Mouse (Mus musculus): ENCODE data around the gene Rhebl1. TPM values are rescaled to one million over a fixed set of nuclear protein-coding genes. Genes with fewer than 3 reads are reported as not detected.

Gene Rhebl1
- polyA plus RNA-seq, 1 experiment, result 24.6 TPM

- no peak for DNase-seq (ENCODE audit: low read depth)
- no peak for TF ChIP-seq CTCF (IDR thresholded peaks at IDR 0.05; ENCODE audit: borderline replicate concordance, extremely low read depth, insufficient read depth, insufficient read length)
- TF ChIP-seq POLR2A (IDR thresholded peaks at IDR 0.05; ENCODE audit: borderline replicate concordance, extremely low read depth, insufficient read depth, insufficient read length, poor library complexity, severe bottlenecking), result no peak
Measured at GRCm38 (mm10) chr15:98891198-98891742, 3.1 kb downstream of the Rhebl1 start.

DNA sequence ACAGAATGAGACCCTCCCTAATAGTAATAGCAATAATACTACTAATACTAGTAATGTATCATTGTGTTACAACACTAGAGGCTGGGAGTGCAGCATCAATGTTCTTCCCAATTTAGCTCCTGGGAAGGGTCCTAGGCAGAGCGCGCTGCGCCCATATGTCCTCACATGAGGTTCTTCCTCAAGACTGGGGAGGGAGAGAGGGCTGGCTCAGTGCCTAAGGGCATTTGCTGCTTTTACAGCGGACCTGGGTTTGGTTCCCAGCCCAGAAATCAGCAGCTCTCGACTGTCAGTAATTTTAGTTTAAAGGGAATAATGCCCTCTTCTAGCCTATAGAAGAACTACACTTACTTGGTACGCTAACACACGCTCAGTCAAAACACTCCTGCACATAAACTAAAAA, 6.8 kb downstream of the Rhebl1 start:
- TF ChIP-seq POLR2A (IDR thresholded peaks at IDR 0.05; ENCODE audit: borderline replicate concordance, extremely low read depth, insufficient read depth, insufficient read length, poor library complexity, severe bottlenecking), result no peak
- TF ChIP-seq CTCF (IDR thresholded peaks at IDR 0.05; ENCODE audit: borderline replicate concordance, extremely low read depth, insufficient read depth, insufficient read length), result no peak
- no peak for DNase-seq (ENCODE audit: low read depth)

DNA sequence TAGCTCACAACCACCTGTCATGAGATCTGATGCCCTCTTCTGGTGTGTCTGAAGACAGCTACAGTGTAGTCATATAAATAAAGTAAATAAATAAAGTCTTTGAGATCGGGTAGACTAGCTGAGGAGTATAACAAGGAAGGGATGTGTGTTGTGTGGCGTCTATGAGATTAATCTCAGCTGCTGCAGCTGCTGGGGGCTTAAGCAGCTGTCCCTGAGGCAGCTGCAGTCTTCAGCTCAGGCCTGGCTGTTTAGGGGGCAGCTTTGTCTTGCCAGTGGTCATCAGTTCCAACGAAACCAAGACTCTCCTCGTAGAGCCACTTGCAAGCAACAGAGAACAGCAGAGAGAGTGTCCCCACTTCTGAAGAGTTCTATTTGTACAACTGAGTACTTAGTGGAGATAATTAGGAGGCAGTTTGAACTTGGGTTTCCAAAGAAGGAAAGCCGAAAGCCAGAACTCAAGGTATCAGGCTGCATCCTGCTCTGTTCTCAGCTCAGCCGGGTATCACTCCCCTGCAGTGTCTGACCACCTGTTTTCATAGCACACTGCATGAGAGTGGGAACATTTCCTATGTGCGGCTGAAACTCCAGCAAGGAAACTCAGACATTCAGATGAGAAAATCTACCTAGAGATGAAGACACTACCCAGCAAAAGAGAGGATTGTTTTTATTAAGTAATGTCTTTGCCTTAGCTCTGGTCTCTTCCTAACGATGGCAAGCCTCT, 7.5 kb downstream of the Rhebl1 start:
- DNase-seq (ENCODE audit: low read depth), result no peak
- TF ChIP-seq POLR2A (IDR thresholded peaks at IDR 0.05; ENCODE audit: borderline replicate concordance, extremely low read depth, insufficient read depth, insufficient read length, poor library complexity, severe bottlenecking) (no peak), CTCF (IDR thresholded peaks at IDR 0.05; ENCODE audit: borderline replicate concordance, extremely low read depth, insufficient read depth, insufficient read length) (no peak)

GRCm38 (mm10) chr15:98884106-98884505, 10.2 kb downstream of the Rhebl1 start:
- no peak for TF ChIP-seq POLR2A (IDR thresholded peaks at IDR 0.05; ENCODE audit: borderline replicate concordance, extremely low read depth, insufficient read depth, insufficient read length, poor library complexity, severe bottlenecking)
- no peak for TF ChIP-seq CTCF (IDR thresholded peaks at IDR 0.05; ENCODE audit: borderline replicate concordance, extremely low read depth, insufficient read depth, insufficient read length)
- DNase-seq (ENCODE audit: low read depth), result no peak

GRCm38 (mm10) chr15:98883661-98884060, 10.7 kb downstream of the Rhebl1 start:
- no peak for DNase-seq (ENCODE audit: low read depth)
- no peak for TF ChIP-seq CTCF (IDR thresholded peaks at IDR 0.05; ENCODE audit: borderline replicate concordance, extremely low read depth, insufficient read depth, insufficient read length)
- no peak for TF ChIP-seq POLR2A (IDR thresholded peaks at IDR 0.05; ENCODE audit: borderline replicate concordance, extremely low read depth, insufficient read depth, insufficient read length, poor library complexity, severe bottlenecking)

- no peak for DNase-seq (ENCODE audit: low read depth)
- TF ChIP-seq POLR2A (IDR thresholded peaks at IDR 0.05; ENCODE audit: borderline replicate concordance, extremely low read depth, insufficient read depth, insufficient read length, poor library complexity, severe bottlenecking), result no peak
- no peak for TF ChIP-seq CTCF (IDR thresholded peaks at IDR 0.05; ENCODE audit: borderline replicate concordance, extremely low read depth, insufficient read depth, insufficient read length)
Measured at GRCm38 (mm10) chr15:98881656-98882008, 12.7 kb downstream of the Rhebl1 start.

- peak; percentile 99 for DNase-seq (ENCODE audit: low read depth)
- peak; percentile 0; the same call in 1 of the 2 replicates for TF ChIP-seq CTCF (IDR thresholded peaks at IDR 0.05; ENCODE audit: borderline replicate concordance, extremely low read depth, insufficient read depth, insufficient read length)
- 0 out of 2 replicates have a peak, but pooled peaks have one; percentile 4 for TF ChIP-seq POLR2A (IDR thresholded peaks at IDR 0.05; ENCODE audit: borderline replicate concordance, extremely low read depth, insufficient read depth, insufficient read length, poor library complexity, severe bottlenecking)
Measured at GRCm38 (mm10) chr15:98880978-98881655, 13.2 kb downstream of the Rhebl1 start.

GRCm38 (mm10) chr15:98877331-98877730, 17.0 kb downstream of the Rhebl1 start:
- peak; percentile 83 for DNase-seq (ENCODE audit: low read depth)
- no peak for TF ChIP-seq POLR2A (IDR thresholded peaks at IDR 0.05; ENCODE audit: borderline replicate concordance, extremely low read depth, insufficient read depth, insufficient read length, poor library complexity, severe bottlenecking)
- peak; percentile 76; the same call in 1 of the 2 replicates for TF ChIP-seq CTCF (IDR thresholded peaks at IDR 0.05; ENCODE audit: borderline replicate concordance, extremely low read depth, insufficient read depth, insufficient read length)

GRCm38 (mm10) chr15:98871916-98872888, 22.1 kb downstream of the Rhebl1 start:
- TF ChIP-seq POLR2A (IDR thresholded peaks at IDR 0.05; ENCODE audit: borderline replicate concordance, extremely low read depth, insufficient read depth, insufficient read length, poor library complexity, severe bottlenecking), result peak; percentile 21; the same call in 1 of the 2 replicates
- TF ChIP-seq CTCF (IDR thresholded peaks at IDR 0.05; ENCODE audit: borderline replicate concordance, extremely low read depth, insufficient read depth, insufficient read length), result no peak
- DNase-seq (ENCODE audit: low read depth), result peak; percentile 99

DNA sequence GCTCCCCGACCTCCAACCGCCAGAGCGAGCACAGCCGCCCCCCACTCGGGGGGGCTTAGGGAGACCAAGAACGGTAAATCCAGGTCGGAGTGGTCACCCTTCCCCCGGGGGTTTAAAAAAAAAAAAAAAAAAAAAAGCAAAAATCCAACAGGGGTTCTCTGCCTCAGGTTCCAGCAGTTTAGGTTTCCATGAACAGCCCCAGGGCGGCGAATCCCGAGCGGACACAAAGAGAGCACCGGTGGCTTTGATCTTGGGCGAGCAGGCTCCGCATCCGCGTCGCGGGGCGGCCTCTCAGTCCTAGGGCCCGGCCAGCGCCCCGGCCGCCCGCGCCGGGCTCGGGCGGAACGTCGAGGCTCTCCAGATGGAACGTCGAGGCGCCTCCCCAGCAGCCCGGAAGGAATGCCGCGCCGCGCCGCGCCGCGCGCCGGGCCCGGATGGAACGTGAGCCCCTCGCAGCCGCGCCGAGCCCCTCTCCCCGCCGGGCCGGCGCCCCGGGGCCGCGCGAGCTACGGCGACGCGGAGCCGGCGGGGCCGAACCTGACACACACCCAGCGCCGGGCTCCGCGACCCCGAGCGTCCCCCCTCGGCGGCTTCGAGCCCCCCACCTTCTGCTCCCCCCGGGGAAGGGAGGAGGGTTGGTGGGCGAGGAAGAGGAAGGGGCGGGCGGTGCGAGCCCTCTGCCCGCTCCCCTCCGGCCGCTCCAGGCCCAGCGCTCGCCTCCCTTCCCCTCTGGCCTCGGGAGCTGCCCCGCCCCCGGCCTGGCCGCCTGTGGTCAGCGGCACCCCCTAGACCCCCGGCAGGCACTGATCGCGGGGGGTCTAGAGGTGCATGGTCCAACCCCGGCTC, 23.0 kb downstream of the Rhebl1 start, which contains the start of gene Kmt2d:
TSS of gene Kmt2d (minus strand) at position 135 of the 846 bp plus-strand sequence.
- TF ChIP-seq CTCF (IDR thresholded peaks at IDR 0.05; ENCODE audit: borderline replicate concordance, extremely low read depth, insufficient read depth, insufficient read length) (no peak), POLR2A (IDR thresholded peaks at IDR 0.05; ENCODE audit: borderline replicate concordance, extremely low read depth, insufficient read depth, insufficient read length, poor library complexity, severe bottlenecking) (no peak)
- DNase-seq (ENCODE audit: low read depth), result peak; percentile 35
